Mouse (Mus musculus): ENCODE data around the gene Pknox2.

The Pknox2 gene

GRCm38 (mm10) chr9:37140464-37141181 lies 6.6 kb downstream of the Pknox2 start:
- no peak for DNase-seq (ENCODE audit: low read depth in 1 of 2, low spot score in 2 of 2)

GRCm38 (mm10) chr9:37139514-37139913 lies 7.7 kb downstream of the Pknox2 start:
- DNase-seq (ENCODE audit: low read depth in 1 of 2, low spot score in 2 of 2) = no peak

GRCm38 (mm10) chr9:37138883-37139282 lies 8.3 kb downstream of the Pknox2 start:
- DNase-seq (ENCODE audit: low read depth in 1 of 2, low spot score in 2 of 2) = no peak

GRCm38 (mm10) chr9:37136340-37136739 lies 10.9 kb downstream of the Pknox2 start:
- DNase-seq (ENCODE audit: low read depth in 1 of 2, low spot score in 2 of 2) = no peak

DNA sequence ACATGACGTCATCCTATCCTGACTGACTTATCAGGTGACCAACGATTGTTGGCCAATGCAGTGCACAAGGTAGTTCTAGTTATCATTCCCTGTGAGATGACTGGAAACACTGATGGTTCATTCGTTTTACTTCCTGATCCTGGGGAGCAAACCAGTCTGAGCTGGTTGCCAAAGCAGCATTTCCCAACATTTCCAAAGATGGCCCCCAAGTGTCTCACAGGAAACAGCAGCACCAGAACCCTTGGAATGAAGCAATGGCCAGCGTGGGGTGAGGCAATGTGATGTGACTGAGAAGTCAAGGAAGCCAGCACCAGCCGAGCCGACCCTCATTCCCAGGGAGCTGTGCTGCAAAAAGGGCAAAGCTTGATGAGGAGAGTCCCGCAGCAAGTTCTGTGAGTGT lies 13.7 kb downstream of the Pknox2 start:
- no peak for DNase-seq (ENCODE audit: low read depth in 1 of 2, low spot score in 2 of 2)

- no peak for DNase-seq (ENCODE audit: low read depth in 1 of 2, low spot score in 2 of 2)
Observed at GRCm38 (mm10) chr9:37129046-37129445, 18.2 kb downstream of the Pknox2 start.

- DNase-seq (ENCODE audit: low read depth in 1 of 2, low spot score in 2 of 2) = no peak
Observed at GRCm38 (mm10) chr9:37126197-37126596, 21.0 kb downstream of the Pknox2 start.

- no peak for DNase-seq (ENCODE audit: low read depth in 1 of 2, low spot score in 2 of 2)
Observed at GRCm38 (mm10) chr9:37124696-37125480, 22.3 kb downstream of the Pknox2 start.

- no peak for DNase-seq (ENCODE audit: low read depth in 1 of 2, low spot score in 2 of 2)
Observed at GRCm38 (mm10) chr9:37123384-37123783, 23.8 kb downstream of the Pknox2 start.

- DNase-seq (ENCODE audit: low read depth in 1 of 2, low spot score in 2 of 2) = no peak
Observed at GRCm38 (mm10) chr9:37122971-37123370, 24.2 kb downstream of the Pknox2 start.

GRCm38 (mm10) chr9:37122381-37122780 lies 24.8 kb downstream of the Pknox2 start:
- no peak for DNase-seq (ENCODE audit: low read depth in 1 of 2, low spot score in 2 of 2)

DNA sequence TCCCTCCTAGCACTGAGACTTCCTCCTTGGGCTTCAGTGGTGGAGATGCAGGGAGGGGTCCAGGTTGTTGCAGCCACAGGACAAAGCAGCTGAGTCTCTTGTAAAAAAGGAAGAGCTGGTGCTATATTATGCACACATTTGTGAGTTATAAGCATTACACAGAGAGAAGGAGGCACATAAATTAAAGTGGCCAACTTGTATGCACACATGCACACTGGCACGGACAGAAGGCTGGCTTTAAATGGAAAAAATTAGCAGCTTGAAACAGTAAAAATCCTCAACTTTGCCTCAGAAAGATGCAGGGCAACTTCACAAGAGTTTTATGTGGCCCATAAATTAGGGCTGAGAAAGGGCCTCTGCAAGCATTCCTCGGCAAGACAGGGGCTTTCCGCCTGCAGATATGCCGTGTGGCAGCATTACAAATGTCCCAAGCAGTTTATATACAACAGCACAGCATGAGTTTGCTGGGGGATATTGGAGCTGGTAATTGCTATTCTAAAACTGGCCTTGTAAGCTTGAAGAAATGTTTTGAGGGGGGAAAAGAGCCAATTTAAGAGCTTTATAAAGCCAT lies 25.4 kb downstream of the Pknox2 start:
- DNase-seq (ENCODE audit: low read depth in 1 of 2, low spot score in 2 of 2) = no peak

GRCm38 (mm10) chr9:37120801-37121200 lies 26.4 kb downstream of the Pknox2 start:
- no peak for DNase-seq (ENCODE audit: low read depth in 1 of 2, low spot score in 2 of 2)

DNA sequence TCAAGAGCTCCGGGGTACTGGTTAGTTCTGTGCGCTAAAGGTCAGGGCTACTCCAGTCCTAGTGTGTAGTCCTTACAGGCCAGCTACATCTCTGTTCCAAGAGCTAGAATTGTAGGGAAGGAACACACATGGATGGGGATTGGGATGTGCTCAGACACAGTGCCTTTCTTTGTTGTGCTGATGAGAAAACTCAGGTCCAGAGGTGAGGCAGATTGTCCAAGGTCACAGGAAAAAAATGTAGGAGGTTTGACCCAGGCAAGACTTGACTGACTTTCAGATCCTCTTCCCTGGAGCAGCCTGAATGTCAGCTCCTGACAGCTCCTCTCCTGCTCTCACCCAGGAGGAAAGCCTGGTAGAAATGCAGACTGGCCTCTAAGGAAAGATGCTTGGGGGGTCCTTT lies 29.7 kb downstream of the Pknox2 start:
- DNase-seq (ENCODE audit: low read depth in 1 of 2, low spot score in 2 of 2) = no peak

DNA sequence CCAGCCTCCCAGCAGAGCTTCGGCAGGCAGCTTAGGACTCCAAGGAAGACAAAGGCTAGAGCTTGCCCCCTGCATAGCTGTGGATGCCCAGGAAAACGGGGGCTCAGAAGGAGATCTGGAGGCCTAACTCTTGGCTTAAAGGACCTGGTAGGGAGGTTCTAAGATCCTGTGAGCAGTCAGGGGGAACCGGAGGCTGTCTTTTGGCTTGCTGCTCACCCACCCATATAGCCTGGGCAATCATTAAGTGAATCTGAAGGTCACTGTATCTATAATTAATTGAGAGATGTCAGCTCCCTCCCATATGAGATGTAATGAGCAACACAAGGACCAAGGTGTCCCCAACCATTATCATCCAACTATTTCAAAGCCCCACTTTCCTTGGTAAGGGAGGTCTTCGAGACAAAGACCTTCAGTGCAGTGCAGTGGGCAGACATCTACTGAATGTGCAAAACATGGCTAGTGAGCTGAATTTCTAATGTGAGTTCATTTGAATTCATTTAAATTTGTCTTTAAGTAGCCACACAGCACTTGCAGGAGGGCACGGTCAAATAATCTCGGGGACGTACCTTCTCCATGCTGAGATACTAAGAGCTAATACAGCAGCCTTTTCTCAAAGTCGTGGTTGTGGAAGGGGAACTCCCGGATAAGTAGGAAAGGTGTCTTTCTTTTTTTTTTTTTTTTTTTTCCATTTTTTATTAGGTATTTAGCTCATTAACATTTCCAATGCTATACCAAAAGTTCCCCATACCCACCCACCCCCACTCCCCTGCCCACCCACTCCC lies 30.4 kb downstream of the Pknox2 start:
- no peak for DNase-seq (ENCODE audit: low read depth in 1 of 2, low spot score in 2 of 2)

- DNase-seq (ENCODE audit: low read depth in 1 of 2, low spot score in 2 of 2) = no peak
Observed at GRCm38 (mm10) chr9:37115820-37116219, 31.4 kb downstream of the Pknox2 start.

- DNase-seq (ENCODE audit: low read depth in 1 of 2, low spot score in 2 of 2) = no peak
Observed at GRCm38 (mm10) chr9:37114286-37115267, 32.6 kb downstream of the Pknox2 start.

DNA sequence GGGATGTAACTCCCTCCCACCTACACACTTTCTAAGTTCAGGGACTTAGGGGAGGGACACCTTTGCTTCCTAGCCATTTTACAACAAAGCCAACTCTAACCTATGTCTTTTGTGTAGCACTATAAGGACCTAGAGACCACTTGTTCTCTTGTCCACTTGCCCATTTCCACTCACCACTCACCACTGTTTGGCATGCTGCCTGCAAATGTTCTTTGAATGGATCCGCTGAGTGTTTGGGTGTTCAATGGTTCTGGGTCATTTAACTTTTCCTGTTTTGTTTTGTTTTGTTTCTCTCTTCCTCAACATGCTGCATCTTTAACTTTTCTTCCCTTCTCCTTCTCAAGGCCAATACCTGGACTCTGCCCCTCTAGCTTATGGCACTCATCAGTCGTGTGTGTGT lies 39.7 kb downstream of the Pknox2 start:
- no peak for DNase-seq (ENCODE audit: low read depth in 1 of 2, low spot score in 2 of 2)

GRCm38 (mm10) chr9:37106808-37107207 lies 40.4 kb downstream of the Pknox2 start:
- DNase-seq (ENCODE audit: low read depth in 1 of 2, low spot score in 2 of 2) = no peak

- DNase-seq (ENCODE audit: low read depth in 1 of 2, low spot score in 2 of 2) = no peak
Observed at GRCm38 (mm10) chr9:37104249-37104648, 43.0 kb downstream of the Pknox2 start.
